Mouse (Mus musculus) brown adipose tissue, adult 24 weeks (tissue): Measurements from ENCODE around the gene Fkbp11. TPM values are rescaled to one million over a fixed set of nuclear protein-coding genes. Genes with fewer than 3 reads are reported as not detected.

Experiments used
- H3K27ac ChIP-seq: fragments of 200-500 bp; replicated peaks from 2 replicates; pipeline ENCODE4 v1.5.1; 2012; ENCODE audit warnings: low read depth, mild to moderate bottlenecking, low read length
- H3K4me1 ChIP-seq: fragments of 200-500 bp; 2 replicates; pipeline ENCODE4 v1.6.1; 2012; ENCODE audit warnings: low read length, mixed read lengths; ENCODE audit not compliant: control insufficient read depth, insufficient read depth, insufficient read length
- H3K4me3 ChIP-seq: fragments of 200-500 bp; 2 replicates; pipeline ENCODE4 v1.5.1; 2012; ENCODE audit warnings: low read depth, mild to moderate bottlenecking, low read length, moderate library complexity; ENCODE audit not compliant: insufficient read depth
- polyA plus RNA-seq: library from polyadenylated mRNA; stranded (reverse); fragments of >200 nt; gene quantifications from 2 replicates; pipeline ENCODE4 v1.2.4, GENCODE M21; 2012; ENCODE audit not compliant: missing spikeins, insufficient read depth, insufficient read length

The Fkbp11 gene
- polyA plus RNA-seq, 1 experiment = 1.9 TPM

- Histone ChIP-seq H3K4me3 (no peak overlapping the region), H3K27ac (peak overlapping the region; percentile 94), H3K4me1 (peaks cover 11% of the 10 kb centered on the region)
Observed at GRCm38 (mm10) chr15:98691486-98692147, 36.4 kb downstream of the Fkbp11 start.

- no peak overlapping the region for H3K4me3 ChIP-seq
- H3K27ac ChIP-seq = no peak overlapping the region
- peaks cover 4% of the 10 kb centered on the region; the same call in 1 of the 2 replicates for H3K4me1 ChIP-seq
Observed at GRCm38 (mm10) chr15:98689682-98690081, 38.3 kb downstream of the Fkbp11 start.

- H3K27ac ChIP-seq = no peak overlapping the region
Observed at GRCm38 (mm10) chr15:98685926-98686325, 42.1 kb downstream of the Fkbp11 start.

GRCm38 (mm10) chr15:98683746-98684145 lies 44.3 kb downstream of the Fkbp11 start:
- Histone ChIP-seq H3K4me3 (no peak overlapping the region), H3K27ac (no peak overlapping the region), H3K4me1 (no peaks in the 10 kb centered on the region)

More at GRCm38 (mm10) chr15:98685926-98686325, 42.1 kb downstream of the Fkbp11 start:
- no peak overlapping the region for H3K4me3 ChIP-seq
- no peaks in the 10 kb centered on the region for H3K4me1 ChIP-seq

- H3K27ac ChIP-seq = no peak overlapping the region
- no peaks in the 10 kb centered on the region for H3K4me1 ChIP-seq
- no peak overlapping the region for H3K4me3 ChIP-seq
Observed at GRCm38 (mm10) chr15:98683177-98683576, 44.8 kb downstream of the Fkbp11 start.

- no peak overlapping the region for H3K27ac ChIP-seq
- no peak overlapping the region for H3K4me3 ChIP-seq
- H3K4me1 ChIP-seq = no peaks in the 10 kb centered on the region
Observed at GRCm38 (mm10) chr15:98681633-98682032, 46.4 kb downstream of the Fkbp11 start.

- H3K4me3 ChIP-seq = no peak overlapping the region
- H3K4me1 ChIP-seq = no peaks in the 10 kb centered on the region
Observed at GRCm38 (mm10) chr15:98680660-98681059, 47.3 kb downstream of the Fkbp11 start.

GRCm38 (mm10) chr15:98677977-98678376 lies 50.0 kb downstream of the Fkbp11 start:
- Histone ChIP-seq H3K4me3 (no peak overlapping the region), H3K4me1 (no peaks in the 10 kb centered on the region), H3K27ac (no peak overlapping the region)

More at GRCm38 (mm10) chr15:98680660-98681059, 47.3 kb downstream of the Fkbp11 start:
- H3K27ac ChIP-seq = no peak overlapping the region

GRCm38 (mm10) chr15:98676940-98677728 lies 50.9 kb downstream of the Fkbp11 start, which contains the start of gene Rnd1:
Gene Rnd1, minus strand, starts transcription at chr15:98677461.
- H3K27ac ChIP-seq = peak within 1 kb of the TSS; percentile 35
- peak within 1 kb of the TSS; percentile 73 for H3K4me3 ChIP-seq

GRCm38 (mm10) chr15:98676471-98676870 lies 51.5 kb downstream of the Fkbp11 start:
- Histone ChIP-seq H3K4me3 (peak overlapping the region; percentile 73), H3K27ac (no peak overlapping the region), H3K4me1 (no peaks in the 10 kb centered on the region)

More at GRCm38 (mm10) chr15:98676940-98677728, 50.9 kb downstream of the Fkbp11 start, which contains the start of gene Rnd1:
- no peaks in the 10 kb centered on the region for H3K4me1 ChIP-seq

- Histone ChIP-seq H3K4me1 (no peaks in the 10 kb centered on the region), H3K4me3 (peak overlapping the region; percentile 73)
Observed at GRCm38 (mm10) chr15:98675634-98676250, 52.3 kb downstream of the Fkbp11 start.

GRCm38 (mm10) chr15:98674994-98675545 lies 52.9 kb downstream of the Fkbp11 start:
- no peaks in the 10 kb centered on the region for H3K4me1 ChIP-seq
- H3K4me3 ChIP-seq = peak overlapping the region; percentile 73; the same call in 1 of the 2 replicates
- H3K27ac ChIP-seq = no peak overlapping the region

More at GRCm38 (mm10) chr15:98675634-98676250, 52.3 kb downstream of the Fkbp11 start:
- H3K27ac ChIP-seq = no peak overlapping the region
